Mouse (Mus musculus): ENCODE data around the gene Tmtc4.

The Tmtc4 gene

GRCm38 (mm10) chr14:122974854-122975570 lies 8.8 kb downstream of the Tmtc4 start:
- DNase-seq (ENCODE audit: low read depth, low spot score): no peak

- DNase-seq (ENCODE audit: low read depth, low spot score): no peak
Observed at GRCm38 (mm10) chr14:122973091-122973490, 10.7 kb downstream of the Tmtc4 start.

GRCm38 (mm10) chr14:122968049-122968448 lies 15.8 kb downstream of the Tmtc4 start:
- DNase-seq (ENCODE audit: low read depth, low spot score): no peak

- DNase-seq (ENCODE audit: low read depth, low spot score): no peak
Observed at GRCm38 (mm10) chr14:122957941-122958340, 25.9 kb downstream of the Tmtc4 start.

- peak; percentile 61 for DNase-seq (ENCODE audit: low read depth, low spot score)
Observed at GRCm38 (mm10) chr14:122953331-122953730, 30.5 kb downstream of the Tmtc4 start.

GRCm38 (mm10) chr14:122952556-122952955 lies 31.3 kb downstream of the Tmtc4 start:
- no peak for DNase-seq (ENCODE audit: low read depth, low spot score)

GRCm38 (mm10) chr14:122951676-122952445 lies 32.0 kb downstream of the Tmtc4 start:
- DNase-seq (ENCODE audit: low read depth, low spot score): peak; percentile 83

- DNase-seq (ENCODE audit: low read depth, low spot score): peak; percentile 6
Observed at GRCm38 (mm10) chr14:122950915-122951314, 32.9 kb downstream of the Tmtc4 start.

- DNase-seq (ENCODE audit: low read depth, low spot score): no peak
Observed at GRCm38 (mm10) chr14:122943475-122943853, 40.4 kb downstream of the Tmtc4 start.

- no peak for DNase-seq (ENCODE audit: low read depth, low spot score)
Observed at GRCm38 (mm10) chr14:122942757-122943474, 40.9 kb downstream of the Tmtc4 start.

- DNase-seq (ENCODE audit: low read depth, low spot score): no peak
Observed at GRCm38 (mm10) chr14:122936460-122936859, 47.4 kb downstream of the Tmtc4 start.

- no peak for DNase-seq (ENCODE audit: low read depth, low spot score)
Observed at GRCm38 (mm10) chr14:122920011-122920410, 63.8 kb downstream of the Tmtc4 start.

- no peak for DNase-seq (ENCODE audit: low read depth, low spot score)
Observed at GRCm38 (mm10) chr14:122917676-122918075, 66.2 kb downstream of the Tmtc4 start.

GRCm38 (mm10) chr14:122913657-122914056 lies 70.2 kb downstream of the Tmtc4 start, which contains the start of gene Ggact:
Gene Ggact, minus strand, starts transcription at chr14:122913757.
- no peak for DNase-seq (ENCODE audit: low read depth, low spot score)

GRCm38 (mm10) chr14:122912812-122913498 lies 70.9 kb downstream of the Tmtc4 start:
- DNase-seq (ENCODE audit: low read depth, low spot score): peak; percentile 79

- DNase-seq (ENCODE audit: low read depth, low spot score): no peak
Observed at GRCm38 (mm10) chr14:122912137-122912536, 71.7 kb downstream of the Tmtc4 start.

- no peak for DNase-seq (ENCODE audit: low read depth, low spot score)
Observed at GRCm38 (mm10) chr14:122911265-122911664, 72.6 kb downstream of the Tmtc4 start.

- DNase-seq (ENCODE audit: low read depth, low spot score): no peak
Observed at GRCm38 (mm10) chr14:122909368-122910091, 74.3 kb downstream of the Tmtc4 start.

- DNase-seq (ENCODE audit: low read depth, low spot score): peak; percentile 60
Observed at GRCm38 (mm10) chr14:122908075-122908474, 75.8 kb downstream of the Tmtc4 start.

- no peak for DNase-seq (ENCODE audit: low read depth, low spot score)
Observed at GRCm38 (mm10) chr14:122905007-122905406, 78.8 kb downstream of the Tmtc4 start.

- DNase-seq (ENCODE audit: low read depth, low spot score): no peak
Observed at GRCm38 (mm10) chr14:122903923-122904351, 79.9 kb downstream of the Tmtc4 start.
